Mouse (Mus musculus) neural tube, embryonic 13.5 days (tissue): Measurements from ENCODE around the gene Gm20441. TPM values are rescaled to one million over a fixed set of nuclear protein-coding genes. Genes with fewer than 3 reads are reported as not detected.
"Not testable (repeated sequence)": the region's sequence is repeated elsewhere in the genome, so short reads cannot be mapped to it uniquely, and the experiment has no call there.

ENCODE experiments used
- ATAC-seq: fragments of 200-750 bp; cut with Nextera tagmentation; 2 replicates; pipeline ENCODE4 v1.8.0; 2017; ENCODE audit warnings: low read depth, mild to moderate bottlenecking, moderate TSS enrichment, moderate library complexity
- H3K27ac ChIP-seq: fragments of 300-500 bp; sonication (generic); replicated peaks from 2 replicates; pipeline ENCODE4 v1.5.1; 2015; ENCODE audit warnings: moderate library complexity, mild to moderate bottlenecking, inconsistent platforms
- H3K27me3 ChIP-seq: fragments of 300-500 bp; sonication (generic); 2 replicates; pipeline ENCODE4 v1.6.1; 2015; ENCODE audit warnings: mild to moderate bottlenecking, inconsistent platforms
- H3K36me3 ChIP-seq: fragments of 300-500 bp; sonication (generic); 2 replicates; pipeline ENCODE4 v1.6.1; 2015; ENCODE audit warnings: mild to moderate bottlenecking, inconsistent platforms
- H3K4me1 ChIP-seq: fragments of 300-500 bp; sonication (generic); replicated peaks from 2 replicates; pipeline ENCODE4 v1.6.1; 2015; ENCODE audit warnings: inconsistent platforms
- H3K4me2 ChIP-seq: fragments of 300-500 bp; sonication (generic); 2 replicates; pipeline ENCODE4 v1.6.1; 2015; ENCODE audit warnings: inconsistent platforms, mild to moderate bottlenecking, moderate library complexity
- H3K4me3 ChIP-seq: fragments of 300-500 bp; sonication (generic); 2 replicates; pipeline ENCODE4 v1.5.1; 2015; ENCODE audit warnings: mild to moderate bottlenecking, inconsistent platforms
- H3K9ac ChIP-seq: fragments of 300-500 bp; sonication (generic); 2 replicates; pipeline ENCODE4 v1.6.1; 2015; ENCODE audit warnings: moderate library complexity, mild to moderate bottlenecking, inconsistent platforms
- H3K9me3 ChIP-seq: fragments of 300-500 bp; sonication (generic); 2 replicates; pipeline ENCODE4 v1.6.1; 2016; ENCODE audit warnings: inconsistent platforms
- WGBS: fragments of 180-500 bp; shearing (Covaris S2); methylation state at CpG from one replicate; pipeline ENCODE4 v1.1.7; 2015; 5-methylcytosine and 5-hydroxymethylcytosine counted together
- polyA plus RNA-seq: library from polyadenylated mRNA; unstranded; fragments of >200 nt; fragmentation: Nextera tagmentation; extraction: Ambion mirVana; gene quantifications from 2 replicates; pipeline ENCODE4 v1.2.1, GENCODE M21; 2015

The Gm20441 gene
- polyA plus RNA-seq, 1 experiment from 2014 or later = not detected

- Histone ChIP-seq H3K9me3 (no peaks in the 10 kb centered on the region), H3K9ac (no peak overlapping the region), H3K36me3 (no peaks in the 10 kb centered on the region), H3K4me1 (peaks cover 15% of the 10 kb centered on the region), H3K4me3 (no peak overlapping the region), H3K27ac (no peak overlapping the region), H3K4me2 (no peak overlapping the region), H3K27me3 (peaks cover 27% of the 10 kb centered on the region)
- whole genome bisulfite sequencing = 94% methylated on average over 9 of the region's 9 CpGs
- no peak for ATAC-seq
Measured at GRCm38 (mm10) chr10:75774587-75774986, 6.2 kb downstream of the Gm20441 start.

- H3K27ac ChIP-seq = no peak overlapping the region
- 91% methylated on average over 5 of the region's 5 CpGs for WGBS
- no peak overlapping the region for H3K4me3 ChIP-seq
- H3K9me3 ChIP-seq = no peaks in the 10 kb centered on the region
- H3K4me2 ChIP-seq = 0 out of 2 replicates have a peak overlapping the region, but pooled peaks have one; percentile 96
- H3K27me3 ChIP-seq = peaks cover 22% of the 10 kb centered on the region
- no peak for ATAC-seq
- H3K9ac ChIP-seq = no peak overlapping the region
- H3K4me1 ChIP-seq = peaks cover 15% of the 10 kb centered on the region
- no peaks in the 10 kb centered on the region for H3K36me3 ChIP-seq
Measured at GRCm38 (mm10) chr10:75774102-75774501, 6.7 kb downstream of the Gm20441 start.

GRCm38 (mm10) chr10:75772795-75773664 lies 7.7 kb downstream of the Gm20441 start, which contains the start of gene Ddt:
Ddt (minus strand) TSS chr10:75773414.
- Histone ChIP-seq H3K27me3 (peaks cover 14% of the 10 kb centered on the region; the same call in 1 of the 2 replicates), H3K9me3 (no peaks in the 10 kb centered on the region), H3K4me3 (peak within 1 kb of the TSS; percentile 51), H3K4me2 (peak within 1 kb of the TSS; percentile 96), H3K27ac (no peak within 1 kb of the TSS), H3K36me3 (no peaks in the 10 kb centered on the region), H3K4me1 (peaks cover 15% of the 10 kb centered on the region), H3K9ac (peak within 1 kb of the TSS; percentile 72)
- WGBS = under 1% methylated on average over 46 of the region's 47 CpGs
- ATAC-seq = peak; percentile 97

GRCm38 (mm10) chr10:75767756-75768155 lies 13.0 kb downstream of the Gm20441 start:
- not testable (repeated sequence) for H3K27ac ChIP-seq, ATAC-seq, H3K9ac ChIP-seq, H3K4me2 ChIP-seq, H3K27me3 ChIP-seq, H3K36me3 ChIP-seq, H3K4me3 ChIP-seq, H3K9me3 ChIP-seq
- H3K4me1 ChIP-seq = peaks cover 20% of the 10 kb centered on the region
- WGBS = 45% methylated on average over 5 of the region's 5 CpGs

GRCm38 (mm10) chr10:75766856-75767255 lies 13.9 kb downstream of the Gm20441 start:
- H3K9ac ChIP-seq = no peak overlapping the region
- WGBS = 88% methylated on average over 6 of the region's 6 CpGs

GRCm38 (mm10) chr10:75764519-75765473 lies 16.0 kb downstream of the Gm20441 start:
- H3K36me3 ChIP-seq = peaks cover 8% of the 10 kb centered on the region; the same call in 1 of the 2 replicates
- no peaks in the 10 kb centered on the region for H3K9me3 ChIP-seq
- peak overlapping the region; percentile 88 for H3K4me2 ChIP-seq
- no peaks in the 10 kb centered on the region for H3K27me3 ChIP-seq
- H3K27ac ChIP-seq = peak overlapping the region; percentile 67
- peak; percentile 58 for ATAC-seq
- H3K9ac ChIP-seq = peak overlapping the region; percentile 87
- peaks cover 22% of the 10 kb centered on the region for H3K4me1 ChIP-seq
- peak overlapping the region; percentile 87 for H3K4me3 ChIP-seq
- 1% methylated on average over 27 of the region's 27 CpGs for WGBS

More at GRCm38 (mm10) chr10:75766856-75767255, 13.9 kb downstream of the Gm20441 start:
- Histone ChIP-seq H3K4me3 (no peak overlapping the region), H3K27me3 (no peaks in the 10 kb centered on the region), H3K9me3 (no peaks in the 10 kb centered on the region), H3K27ac (no peak overlapping the region), H3K36me3 (no peaks in the 10 kb centered on the region), H3K4me2 (no peak overlapping the region), H3K4me1 (peaks cover 18% of the 10 kb centered on the region)
- ATAC-seq = no peak

GRCm38 (mm10) chr10:75763682-75764518 lies 16.9 kb downstream of the Gm20441 start, which contains the start of gene Cabin1:
Cabin1 (minus strand) TSS chr10:75764341.
- Histone ChIP-seq H3K4me3 (peak within 1 kb of the TSS; percentile 87), H3K9ac (peak within 1 kb of the TSS; percentile 87), H3K36me3 (peaks cover 8% of the 10 kb centered on the region; the same call in 1 of the 2 replicates), H3K9me3 (no peaks in the 10 kb centered on the region), H3K4me1 (peaks cover 22% of the 10 kb centered on the region), H3K27ac (peak within 1 kb of the TSS; percentile 82), H3K27me3 (no peaks in the 10 kb centered on the region), H3K4me2 (peak within 1 kb of the TSS; percentile 88)
- peak; percentile 99 for ATAC-seq
- under 1% methylated on average over 61 of the region's 61 CpGs for WGBS

- Histone ChIP-seq H3K4me3 (no peak overlapping the region), H3K27ac (no peak overlapping the region)
Measured at GRCm38 (mm10) chr10:75762413-75762812, 18.3 kb downstream of the Gm20441 start.

GRCm38 (mm10) chr10:75760311-75760710 lies 20.4 kb downstream of the Gm20441 start:
- Histone ChIP-seq H3K4me3 (no peak overlapping the region), H3K9me3 (peaks cover 3% of the 10 kb centered on the region; the same call in 1 of the 2 replicates), H3K4me2 (no peak overlapping the region), H3K27ac (no peak overlapping the region), H3K27me3 (no peaks in the 10 kb centered on the region), H3K9ac (no peak overlapping the region), H3K4me1 (peaks cover 22% of the 10 kb centered on the region), H3K36me3 (peaks cover 19% of the 10 kb centered on the region)
- no peak for ATAC-seq
- 98% methylated on average over 3 of the region's 3 CpGs for WGBS

More at GRCm38 (mm10) chr10:75762413-75762812, 18.3 kb downstream of the Gm20441 start:
- Histone ChIP-seq H3K27me3 (no peaks in the 10 kb centered on the region), H3K4me2 (peak overlapping the region; percentile 88; the same call in 1 of the 2 replicates), H3K9ac (0 out of 2 replicates have a peak overlapping the region, but pooled peaks have one; percentile 13), H3K4me1 (peaks cover 22% of the 10 kb centered on the region), H3K9me3 (peaks cover 3% of the 10 kb centered on the region; the same call in 1 of the 2 replicates), H3K36me3 (peaks cover 13% of the 10 kb centered on the region)
- ATAC-seq = no peak
- WGBS = 93% methylated on average over 3 of the region's 3 CpGs

GRCm38 (mm10) chr10:75756719-75757118 lies 24.0 kb downstream of the Gm20441 start:
- Histone ChIP-seq H3K4me3 (no peak overlapping the region), H3K27ac (no peak overlapping the region), H3K36me3 (peaks cover 54% of the 10 kb centered on the region), H3K27me3 (no peaks in the 10 kb centered on the region), H3K9me3 (peaks cover 3% of the 10 kb centered on the region; the same call in 1 of the 2 replicates), H3K4me1 (0 out of 2 replicates have a peak, but pooled peaks cover 2% of the 10 kb centered on the region), H3K4me2 (no peak overlapping the region), H3K9ac (no peak overlapping the region)
- whole genome bisulfite sequencing = 96% methylated on average over 11 of the region's 11 CpGs
- ATAC-seq = no peak

- Histone ChIP-seq H3K36me3 (peaks cover 92% of the 10 kb centered on the region), H3K27me3 (no peaks in the 10 kb centered on the region), H3K4me3 (no peak overlapping the region), H3K4me2 (no peak overlapping the region), H3K9ac (peak overlapping the region; percentile 43), H3K27ac (peak overlapping the region; percentile 74), H3K9me3 (no peaks in the 10 kb centered on the region), H3K4me1 (peaks cover 5% of the 10 kb centered on the region)
- WGBS = 50% methylated on average over 3 of the region's 3 CpGs
- ATAC-seq = peak; percentile 95
Measured at GRCm38 (mm10) chr10:75744017-75744416, 36.7 kb downstream of the Gm20441 start.
